Mouse (Mus musculus): Measurements from ENCODE around the gene Clip3. TPM values are rescaled to one million over a fixed set of nuclear protein-coding genes. Genes with fewer than 3 reads are reported as not detected.
A peak's percentile ranks its signal among the peaks of the same experiment; 100 is the strongest.

Gene Clip3
- polyA plus RNA-seq, 1 experiment from 2014 or later, result 55.1 TPM

DNA sequence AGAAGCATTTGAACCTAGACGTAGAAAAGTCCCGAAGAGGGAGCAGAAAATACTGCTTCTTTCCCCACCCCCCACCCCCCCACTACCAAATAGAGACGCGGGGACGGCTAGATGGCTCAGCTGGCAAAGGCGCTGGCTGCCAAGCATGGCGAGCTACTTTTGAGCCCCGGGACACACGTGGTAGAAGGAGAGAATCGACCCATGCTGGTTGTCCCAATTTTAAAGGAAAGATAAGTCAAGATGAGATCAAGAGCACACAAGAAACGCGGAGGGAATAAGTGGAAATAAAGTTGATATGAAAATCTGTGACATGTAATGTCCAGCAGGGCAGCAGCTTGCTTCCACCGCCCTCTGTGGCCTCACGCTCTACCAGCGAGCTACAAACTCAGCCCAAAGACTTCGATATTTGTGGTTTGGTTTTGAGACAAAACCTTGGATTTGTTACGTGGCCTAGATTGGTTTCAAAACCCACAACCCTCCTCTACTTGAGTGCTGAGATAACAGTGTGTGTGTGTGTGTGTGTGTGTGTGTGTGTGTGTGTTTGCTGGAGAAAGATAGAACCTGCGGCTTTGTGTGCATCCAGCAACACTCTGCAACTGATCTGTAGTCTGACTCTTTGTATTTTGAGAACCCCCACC is 41.2 kb downstream of the Clip3 start:
- H3K4me2 ChIP-seq (replicated peaks), result no peak overlapping the region
- H3K4me1 ChIP-seq, result no peaks in the 10 kb centered on the region; the same call in 1 of the 2 replicates
- H3K4me3 ChIP-seq, result no peak overlapping the region
- 67% methylated on average over 18 of the region's 18 CpGs for WGBS
- no peaks in the 10 kb centered on the region for H3K36me3 ChIP-seq
- no peak overlapping the region for H3K9ac ChIP-seq
- no peak for ATAC-seq (ENCODE audit: insufficient number of reproducible peaks, insufficient read depth, low FRiP score, low TSS enrichment)
- H3K27me3 ChIP-seq, result peaks cover 26% of the 10 kb centered on the region
- H3K27ac ChIP-seq, result no peak overlapping the region
- no peaks in the 10 kb centered on the region for H3K9me3 ChIP-seq

DNA sequence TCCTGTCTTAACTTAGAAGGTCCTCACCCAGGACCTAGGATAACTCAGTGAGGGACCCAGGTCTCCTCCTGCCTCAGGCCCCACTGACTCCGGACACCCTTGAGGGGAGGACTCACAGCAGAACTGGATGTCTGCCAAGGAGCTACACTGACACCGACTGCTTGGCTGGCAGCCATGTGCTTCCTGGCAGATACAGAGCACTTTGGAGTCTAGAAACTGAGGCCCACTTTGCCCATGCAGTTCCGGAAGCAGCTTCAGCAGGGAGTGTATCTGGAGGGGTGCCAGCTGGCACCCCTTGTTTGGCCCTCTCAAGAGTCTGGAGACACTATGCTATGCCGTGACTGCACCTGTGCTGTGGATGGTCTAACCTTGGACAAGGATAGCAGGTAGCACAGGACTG is 41.9 kb downstream of the Clip3 start:
- Histone ChIP-seq H3K36me3 (no peaks in the 10 kb centered on the region), H3K9me3 (no peaks in the 10 kb centered on the region), H3K4me2 (replicated peaks) (no peak overlapping the region), H3K27me3 (peaks cover 26% of the 10 kb centered on the region), H3K4me1 (no peaks in the 10 kb centered on the region; the same call in 1 of the 2 replicates), H3K9ac (no peak overlapping the region), H3K4me3 (no peak overlapping the region), H3K27ac (no peak overlapping the region)
- 0 out of 2 replicates have a peak, but pooled peaks have one; percentile 36 for ATAC-seq (ENCODE audit: insufficient number of reproducible peaks, insufficient read depth, low FRiP score, low TSS enrichment)
- 56% methylated on average over 4 of the region's 4 CpGs for whole genome bisulfite sequencing

DNA sequence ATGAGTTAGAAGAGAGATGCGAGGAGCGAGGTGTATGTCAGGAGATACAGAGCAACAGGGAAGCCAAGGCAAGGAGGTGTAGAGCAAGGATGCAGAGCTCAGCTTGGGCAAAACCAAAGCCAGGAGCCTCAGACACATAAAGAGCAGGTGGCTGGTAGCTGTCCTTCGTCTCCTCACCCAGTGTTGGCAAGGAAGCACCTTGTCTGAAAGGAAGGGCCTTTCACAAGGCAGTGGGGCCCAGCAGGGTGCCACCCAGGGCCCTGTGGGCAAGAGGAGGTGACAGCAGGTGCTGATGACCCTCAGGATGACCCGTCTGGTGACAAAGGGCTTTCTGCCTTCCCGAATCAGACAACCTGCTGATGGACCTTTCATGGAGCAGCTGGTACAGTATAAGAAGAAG is 43.0 kb downstream of the Clip3 start:
- H3K27ac ChIP-seq, result no peak overlapping the region
- no peaks in the 10 kb centered on the region for H3K36me3 ChIP-seq
- no peak overlapping the region for H3K4me2 ChIP-seq (replicated peaks)
- WGBS, result 68% methylated on average over 5 of the region's 5 CpGs
- H3K4me3 ChIP-seq, result no peak overlapping the region
- no peak for ATAC-seq (ENCODE audit: insufficient number of reproducible peaks, insufficient read depth, low FRiP score, low TSS enrichment)
- no peaks in the 10 kb centered on the region; the same call in 1 of the 2 replicates for H3K4me1 ChIP-seq
- H3K9me3 ChIP-seq, result no peaks in the 10 kb centered on the region
- no peak overlapping the region for H3K9ac ChIP-seq
- peaks cover 31% of the 10 kb centered on the region for H3K27me3 ChIP-seq

DNA sequence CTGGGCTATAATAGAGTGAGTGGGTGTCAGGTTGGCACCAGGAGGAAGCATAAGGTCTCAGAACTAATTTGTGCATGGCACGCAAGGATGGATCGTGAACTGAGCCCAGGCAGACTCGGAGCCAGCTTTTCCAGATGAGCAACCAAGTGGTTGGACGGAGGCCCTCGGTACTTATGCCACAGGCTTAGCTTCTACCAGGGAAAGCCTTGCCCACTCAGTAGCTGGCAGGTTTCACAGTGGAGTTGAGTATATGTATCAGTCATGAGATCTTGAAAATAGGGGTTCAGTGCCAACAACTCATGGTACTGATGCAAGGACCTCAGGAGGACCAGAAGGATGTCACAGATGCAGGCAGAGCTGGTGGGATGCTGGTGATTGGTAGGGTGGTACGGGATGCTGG is 44.2 kb downstream of the Clip3 start:
- Histone ChIP-seq H3K36me3 (no peaks in the 10 kb centered on the region), H3K4me1 (no peaks in the 10 kb centered on the region; the same call in 1 of the 2 replicates), H3K27ac (no peak overlapping the region), H3K4me2 (replicated peaks) (no peak overlapping the region), H3K9me3 (no peaks in the 10 kb centered on the region), H3K9ac (no peak overlapping the region), H3K27me3 (peaks cover 31% of the 10 kb centered on the region), H3K4me3 (no peak overlapping the region)
- 79% methylated on average over 6 of the region's 6 CpGs for WGBS
- ATAC-seq (ENCODE audit: insufficient number of reproducible peaks, insufficient read depth, low FRiP score, low TSS enrichment), result no peak

DNA sequence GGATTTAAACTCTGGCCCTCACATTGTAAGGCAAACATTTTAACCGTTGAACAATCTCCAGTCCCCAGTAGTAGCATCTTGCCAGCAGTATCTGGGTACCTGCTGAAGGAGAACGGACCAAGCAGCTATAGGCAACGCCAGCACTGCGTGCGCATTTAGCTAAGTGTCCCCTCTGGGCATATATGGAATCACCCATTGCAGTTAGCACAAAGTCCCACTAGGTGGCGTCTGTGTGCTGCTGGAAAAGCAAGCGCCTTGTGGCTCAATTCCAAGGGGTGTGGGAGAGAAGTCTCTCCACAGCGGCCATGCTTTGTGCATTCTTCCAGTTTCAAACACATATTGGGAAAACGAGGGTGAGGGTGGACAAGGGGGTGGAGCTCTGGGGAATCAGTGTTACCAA is 44.9 kb downstream of the Clip3 start:
- ATAC-seq (ENCODE audit: insufficient number of reproducible peaks, insufficient read depth, low FRiP score, low TSS enrichment), result no peak
- H3K9me3 ChIP-seq, result no peaks in the 10 kb centered on the region
- H3K36me3 ChIP-seq, result no peaks in the 10 kb centered on the region
- H3K4me3 ChIP-seq, result no peak overlapping the region
- H3K27me3 ChIP-seq, result peaks cover 31% of the 10 kb centered on the region
- H3K9ac ChIP-seq, result no peak overlapping the region
- H3K4me1 ChIP-seq, result no peaks in the 10 kb centered on the region; the same call in 1 of the 2 replicates
- H3K4me2 ChIP-seq (replicated peaks), result no peak overlapping the region
- 1% methylated on average over 9 of the region's 9 CpGs for WGBS
- no peak overlapping the region for H3K27ac ChIP-seq

DNA sequence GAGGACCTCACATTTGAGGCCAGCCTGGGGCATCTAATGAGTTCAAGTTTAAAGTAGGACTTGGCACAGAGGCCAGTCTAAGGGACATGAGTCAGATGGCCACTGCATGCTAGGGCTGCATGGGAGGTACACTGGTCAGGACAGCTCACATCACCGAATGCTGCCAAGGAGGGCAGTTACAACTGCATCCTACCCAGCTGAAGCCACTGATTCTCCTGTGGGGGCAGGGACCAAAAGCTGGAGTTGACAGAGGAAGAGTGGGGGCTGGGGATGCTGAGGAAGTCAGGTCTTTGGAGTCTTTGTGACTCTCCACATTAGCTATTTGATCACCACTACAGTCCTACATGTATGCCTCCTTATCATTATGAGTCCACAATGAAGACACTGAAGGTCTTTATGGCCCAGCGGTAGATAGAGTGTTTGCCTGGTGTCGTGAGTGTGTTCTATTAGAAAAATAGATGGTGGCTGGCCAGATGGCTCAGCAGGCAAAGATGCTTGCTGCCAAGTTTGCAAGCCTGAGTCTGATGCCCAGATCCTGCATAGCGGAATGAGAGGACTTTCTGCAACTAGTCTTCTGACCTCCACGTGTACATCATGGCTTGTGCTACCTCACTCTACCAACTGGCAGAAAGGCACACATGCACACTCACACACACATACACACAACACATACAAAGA is 48.0 kb downstream of the Clip3 start:
- 76% methylated on average over 5 of the region's 5 CpGs for WGBS
- Histone ChIP-seq H3K4me2 (replicated peaks) (no peak overlapping the region), H3K4me1 (peaks cover 6% of the 10 kb centered on the region; the same call in 1 of the 2 replicates), H3K27ac (no peak overlapping the region), H3K36me3 (no peaks in the 10 kb centered on the region), H3K27me3 (peaks cover 20% of the 10 kb centered on the region), H3K4me3 (no peak overlapping the region), H3K9ac (no peak overlapping the region), H3K9me3 (no peaks in the 10 kb centered on the region)
- no peak for ATAC-seq (ENCODE audit: insufficient number of reproducible peaks, insufficient read depth, low FRiP score, low TSS enrichment)

DNA sequence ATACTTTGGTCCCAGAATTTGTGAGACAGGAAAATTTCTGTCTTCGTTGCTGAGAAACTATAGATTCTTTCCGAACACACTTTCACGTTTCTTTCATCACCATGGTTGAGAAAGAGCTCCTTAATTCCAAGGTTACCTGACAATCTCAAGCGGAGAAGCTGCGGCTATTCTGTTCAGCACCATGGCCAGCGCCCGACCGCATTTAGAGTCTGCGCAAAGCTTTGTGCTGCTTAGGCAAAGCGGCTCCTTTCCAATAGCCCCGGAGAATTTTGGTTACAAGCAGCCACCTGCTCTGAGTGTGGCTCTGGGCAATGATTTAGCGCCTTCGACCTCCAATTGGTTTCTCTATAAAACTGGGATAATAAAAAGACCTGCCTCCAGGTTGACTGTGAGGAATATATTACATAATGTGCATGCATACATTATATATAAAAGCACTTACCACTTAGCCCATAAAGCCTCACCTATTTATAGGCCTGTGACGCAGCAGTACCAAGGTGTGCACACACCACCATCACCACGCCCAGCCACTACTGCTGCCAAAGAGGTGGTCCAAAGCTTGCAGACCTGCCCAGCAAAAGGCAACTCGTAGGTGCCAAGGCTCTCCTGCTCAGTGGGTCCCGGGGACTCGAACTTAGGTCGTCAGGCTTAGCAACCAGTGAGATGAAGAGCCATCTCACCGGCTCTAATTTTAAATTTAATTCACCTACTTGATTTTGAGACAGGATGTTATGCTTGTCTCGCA is 55.3 kb downstream of the Clip3 start:
- ATAC-seq (ENCODE audit: insufficient number of reproducible peaks, insufficient read depth, low FRiP score, low TSS enrichment), result no peak
- Histone ChIP-seq H3K27me3 (peaks cover 32% of the 10 kb centered on the region), H3K9ac (no peak overlapping the region), H3K4me3 (no peak overlapping the region), H3K27ac (no peak overlapping the region), H3K36me3 (no peaks in the 10 kb centered on the region), H3K9me3 (no peaks in the 10 kb centered on the region), H3K4me2 (replicated peaks) (no peak overlapping the region), H3K4me1 (peaks cover 9% of the 10 kb centered on the region; the same call in 1 of the 2 replicates)
- WGBS, result 27% methylated on average over 21 of the region's 21 CpGs

DNA sequence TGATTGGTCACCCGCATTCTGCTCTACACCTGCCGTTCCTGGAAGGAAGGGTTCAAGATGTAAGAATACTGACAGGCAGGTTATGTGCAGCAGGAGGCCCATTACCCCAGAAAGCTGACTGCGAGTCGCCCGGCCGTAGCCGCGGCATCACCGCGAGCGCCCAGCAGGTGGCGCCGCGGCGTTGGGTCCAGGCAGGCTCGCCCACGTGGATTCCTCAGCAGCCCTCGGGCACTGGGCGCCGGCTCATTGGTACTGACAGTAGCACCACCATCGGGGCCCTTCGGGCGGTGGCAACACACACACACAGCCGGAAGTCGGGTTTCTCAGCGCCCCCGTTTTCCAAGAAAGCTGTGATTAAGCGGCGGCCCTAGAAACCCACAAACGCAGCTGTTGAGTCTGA is 56.3 kb downstream of the Clip3 start:
- ATAC-seq (ENCODE audit: insufficient number of reproducible peaks, insufficient read depth, low FRiP score, low TSS enrichment), result no peak

DNA sequence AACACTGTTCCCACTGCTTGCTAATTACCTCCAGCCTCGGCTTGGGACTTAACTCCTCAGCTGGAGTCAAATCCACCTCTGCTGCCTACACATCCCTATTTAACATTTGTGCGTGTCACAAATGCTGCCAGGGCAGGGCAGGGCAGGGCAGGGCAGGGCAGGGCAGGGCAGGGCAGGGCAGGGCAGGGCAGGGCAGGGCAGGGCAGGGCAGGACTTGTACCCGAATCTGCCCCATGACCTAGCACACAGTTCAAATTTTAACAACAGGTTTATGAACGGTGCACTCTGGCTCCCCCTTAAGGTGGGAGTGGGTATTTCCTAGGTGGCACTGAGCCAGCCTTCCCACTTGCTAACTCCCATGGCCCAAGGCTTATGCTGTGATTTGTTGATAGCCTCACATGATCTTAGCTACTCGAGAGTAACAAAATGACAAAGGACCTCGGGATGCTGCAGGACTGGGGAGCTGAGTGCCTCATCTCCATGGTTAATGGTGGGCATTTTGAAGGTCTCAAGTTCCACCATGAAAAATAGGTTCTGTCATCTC is 61.8 kb downstream of the Clip3 start:
- Histone ChIP-seq H3K27me3 (peaks cover 16% of the 10 kb centered on the region), H3K27ac (no peak overlapping the region), H3K4me1 (no peaks in the 10 kb centered on the region), H3K36me3 (peaks cover 23% of the 10 kb centered on the region), H3K4me3 (no peak overlapping the region), H3K4me2 (replicated peaks) (no peak overlapping the region), H3K9ac (no peak overlapping the region), H3K9me3 (no peaks in the 10 kb centered on the region)
- no peak for ATAC-seq (ENCODE audit: insufficient number of reproducible peaks, insufficient read depth, low FRiP score, low TSS enrichment)
- WGBS, result 9% methylated on average over 6 of the region's 6 CpGs

More for the DNA sequence above, 56.3 kb downstream of the Clip3 start:
- H3K4me1 ChIP-seq, result peaks cover 9% of the 10 kb centered on the region; the same call in 1 of the 2 replicates
- no peaks in the 10 kb centered on the region for H3K9me3 ChIP-seq
- peaks cover 32% of the 10 kb centered on the region for H3K27me3 ChIP-seq
- no peak overlapping the region for H3K4me3 ChIP-seq
- H3K36me3 ChIP-seq, result no peaks in the 10 kb centered on the region
- H3K4me2 ChIP-seq (replicated peaks), result no peak overlapping the region
- WGBS, result 1% methylated on average over 30 of the region's 30 CpGs
- no peak overlapping the region for H3K27ac ChIP-seq
- H3K9ac ChIP-seq, result no peak overlapping the region

DNA sequence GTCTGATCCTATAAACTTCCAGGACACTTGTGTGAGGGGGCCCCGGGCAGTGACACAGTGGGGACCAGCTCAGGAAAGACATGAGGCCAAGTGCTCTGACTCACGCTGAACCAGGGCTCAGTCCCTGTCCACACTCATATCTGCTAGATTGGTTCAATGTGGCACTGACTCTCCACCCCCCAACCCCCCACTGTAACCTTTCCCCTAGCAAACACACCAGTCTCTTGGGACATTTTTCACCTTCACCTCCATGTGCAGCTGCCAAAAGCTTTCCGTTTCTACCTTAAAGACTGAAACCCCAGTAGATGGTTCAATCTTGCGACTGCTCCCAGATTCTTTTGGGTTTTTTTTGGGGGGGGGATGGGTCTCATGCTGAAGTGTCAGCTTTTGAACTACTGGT is 62.5 kb downstream of the Clip3 start:
- H3K9me3 ChIP-seq, result no peaks in the 10 kb centered on the region
- H3K36me3 ChIP-seq, result peaks cover 23% of the 10 kb centered on the region
- 63% methylated on average over 4 of the region's 4 CpGs for WGBS
- peaks cover under 1% of the 10 kb centered on the region; the same call in 1 of the 2 replicates for H3K4me1 ChIP-seq
- H3K4me3 ChIP-seq, result no peak overlapping the region
- no peak overlapping the region for H3K9ac ChIP-seq
- peaks cover 9% of the 10 kb centered on the region; the same call in 1 of the 2 replicates for H3K27me3 ChIP-seq
- no peak for ATAC-seq (ENCODE audit: insufficient number of reproducible peaks, insufficient read depth, low FRiP score, low TSS enrichment)
- H3K27ac ChIP-seq, result no peak overlapping the region
- H3K4me2 ChIP-seq (replicated peaks), result no peak overlapping the region
